Mouse (Mus musculus) ES-E14 (cell line): ENCODE results near the gene Tma7.
A peak's percentile ranks its signal among the peaks of the same experiment; 100 is the strongest.

Experiments used
- CHD2 ChIP-seq: IDR thresholded peaks from 2 replicates; pipeline ENCODE4 v1.6.1; 2014; ENCODE audit warnings: mild to moderate bottlenecking, low read depth, low read length, inconsistent platforms
- HCFC1 ChIP-seq: IDR thresholded peaks from 2 replicates; pipeline ENCODE4 v1.6.1; 2012; ENCODE audit warnings: low read length, inconsistent platforms, borderline replicate concordance; ENCODE audit not compliant: insufficient read depth
- MAFK ChIP-seq: IDR thresholded peaks from 2 replicates; pipeline ENCODE4 v1.6.1; 2014; ENCODE audit warnings: mild to moderate bottlenecking, low read depth, low read length, inconsistent platforms; ENCODE audit not compliant: insufficient read depth
- ZC3H11A ChIP-seq: IDR thresholded peaks from 2 replicates; pipeline ENCODE4 v1.6.1; 2012; ENCODE audit warnings: low read depth, mild to moderate bottlenecking, inconsistent platforms, low read length, borderline replicate concordance
- ZNF384 ChIP-seq: IDR thresholded peaks from 2 replicates; pipeline ENCODE4 v1.6.1; 2012; ENCODE audit warnings: low read depth, low read length, inconsistent platforms

GRCm38 (mm10) chr9:109059136-109059903 lies 23.1 kb downstream of the Tma7 start, which contains the start of gene Trex1:
- TF ChIP-seq HCFC1 (0 out of 2 replicates have a peak, but pooled peaks have one; percentile 25), CHD2 (no peak), ZNF384 (no peak), ZC3H11A (no peak), MAFK (peak; percentile 62; the same call in 1 of the 2 replicates)
